Mouse (Mus musculus): ENCODE results near the gene Zzef1. TPM values are rescaled to one million over a fixed set of nuclear protein-coding genes. Genes with fewer than 3 reads are reported as not detected.

Gene Zzef1
- polyA plus RNA-seq, 2 experiments: 4.4 to 5.1 TPM

DNA sequence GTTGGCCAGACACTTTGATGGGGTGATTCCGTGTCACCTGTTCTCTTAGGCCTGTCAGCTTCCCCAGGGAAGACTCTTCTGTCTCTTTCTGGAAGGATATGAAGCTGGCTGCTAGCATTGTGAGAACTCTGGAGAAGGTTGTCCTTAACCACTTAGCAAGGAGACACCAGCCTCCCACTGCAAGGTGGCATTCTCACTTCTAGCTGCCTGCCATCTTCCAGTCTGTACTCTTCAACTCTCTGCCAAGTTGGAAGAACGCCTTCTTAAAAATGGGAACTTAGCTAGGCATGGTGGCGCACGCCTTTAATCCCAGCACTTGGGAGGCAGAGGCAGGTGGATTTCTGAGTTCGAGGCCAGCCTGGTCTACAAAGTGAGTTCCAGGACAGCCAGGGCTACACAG lies 17.7 kb downstream of the Zzef1 start:
- Histone ChIP-seq H3K4me3 (ENCODE audit: insufficient read depth in 1 of 2, low read depth in 2 of 2, low read length in 2 of 2) (no peak overlapping the region), H3K36me3 (replicated peaks; ENCODE audit: control insufficient read depth, insufficient read depth, low read depth) (no peaks in the 10 kb centered on the region), H3K27me3 (ENCODE audit: control insufficient read depth, insufficient read depth, low read length) (no peaks in the 10 kb centered on the region), H3K27ac (no peak overlapping the region), H3K4me2 (ENCODE audit: low read depth) (no peak overlapping the region), H3K9me3 (ENCODE audit: control insufficient read depth, low read length) (no peaks in the 10 kb centered on the region), H3K4me1 (replicated peaks; ENCODE audit: control insufficient read depth in 2 of 2, insufficient read depth in 2 of 2, low read length in 1 of 2) (no peaks in the 10 kb centered on the region), H3K9ac (replicated peaks) (no peak overlapping the region)
- ATAC-seq (ENCODE audit: insufficient read depth): no peak
- no peak for DNase-seq (ENCODE audit: low read depth in 3 of 3, low spot score in 3 of 3)
- WGBS (ENCODE audit: insufficient replicate concordance): 83% methylated on average over 5 of the region's 5 CpGs
- no peak for TF ChIP-seq EP300 (IDR thresholded peaks at IDR 0.05; ENCODE audit: low read depth)
- TF ChIP-seq CTCF (IDR thresholded peaks at IDR 0.05; ENCODE audit: low read depth): no peak

- 71% methylated on average over 2 of the region's 2 CpGs for WGBS (ENCODE audit: insufficient replicate concordance)
- ATAC-seq (ENCODE audit: insufficient read depth) (no peak), DNase-seq (ENCODE audit: low read depth in 3 of 3, low spot score in 3 of 3) (no peak)
- no peak overlapping the region for H3K4me3 ChIP-seq (ENCODE audit: insufficient read depth in 1 of 2, low read depth in 2 of 2, low read length in 2 of 2)
- H3K4me2 ChIP-seq (ENCODE audit: low read depth): no peak overlapping the region
- no peaks in the 10 kb centered on the region for H3K4me1 ChIP-seq (replicated peaks; ENCODE audit: control insufficient read depth in 2 of 2, insufficient read depth in 2 of 2, low read length in 1 of 2)
- H3K36me3 ChIP-seq (replicated peaks; ENCODE audit: control insufficient read depth, insufficient read depth, low read depth): peaks cover 4% of the 10 kb centered on the region; the same call in 1 of the 2 replicates
- no peak overlapping the region for H3K9ac ChIP-seq (replicated peaks)
- H3K27ac ChIP-seq: no peak overlapping the region
- TF ChIP-seq EP300 (IDR thresholded peaks at IDR 0.05; ENCODE audit: low read depth) (no peak), CTCF (IDR thresholded peaks at IDR 0.05; ENCODE audit: low read depth) (peak; percentile 51)
- H3K27me3 ChIP-seq (ENCODE audit: control insufficient read depth, insufficient read depth, low read length): no peaks in the 10 kb centered on the region
- no peaks in the 10 kb centered on the region for H3K9me3 ChIP-seq (ENCODE audit: control insufficient read depth, low read length)
These were observed 18.2 kb downstream of the Zzef1 start for GRCm38 (mm10) chr11:72814188-72814587.

DNA sequence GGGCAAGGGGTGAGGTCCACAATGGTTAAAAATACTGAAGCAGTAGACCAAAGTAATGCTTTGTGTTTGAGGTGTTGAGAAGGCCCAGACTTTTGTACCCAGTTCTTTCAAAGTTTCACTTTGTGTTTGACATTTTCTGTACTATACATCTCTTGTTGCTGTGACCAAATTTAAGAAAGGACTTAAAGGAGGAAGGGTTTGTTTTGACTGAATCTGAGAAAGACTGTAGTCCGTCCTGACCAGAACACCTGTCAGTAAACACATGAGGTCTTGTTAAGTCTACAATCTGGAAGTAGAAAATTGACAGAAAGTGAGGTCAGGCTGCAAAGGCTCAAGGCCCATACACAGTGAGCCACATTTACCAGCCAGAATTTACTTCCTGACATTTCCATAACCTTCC lies 20.8 kb downstream of the Zzef1 start:
- ATAC-seq (ENCODE audit: insufficient read depth) (no peak), DNase-seq (ENCODE audit: low read depth in 3 of 3, low spot score in 3 of 3) (no peak)
- Histone ChIP-seq H3K27ac (no peak overlapping the region), H3K9me3 (ENCODE audit: control insufficient read depth, low read length) (no peaks in the 10 kb centered on the region), H3K4me3 (ENCODE audit: insufficient read depth in 1 of 2, low read depth in 2 of 2, low read length in 2 of 2) (no peak overlapping the region), H3K4me2 (ENCODE audit: low read depth) (no peak overlapping the region), H3K9ac (replicated peaks) (no peak overlapping the region), H3K4me1 (replicated peaks; ENCODE audit: control insufficient read depth in 2 of 2, insufficient read depth in 2 of 2, low read length in 1 of 2) (no peaks in the 10 kb centered on the region), H3K36me3 (replicated peaks; ENCODE audit: control insufficient read depth, insufficient read depth, low read depth) (peaks cover 6% of the 10 kb centered on the region; the same call in 1 of the 2 replicates), H3K27me3 (ENCODE audit: control insufficient read depth, insufficient read depth, low read length) (no peaks in the 10 kb centered on the region)
- TF ChIP-seq CTCF (IDR thresholded peaks at IDR 0.05; ENCODE audit: low read depth) (no peak), EP300 (IDR thresholded peaks at IDR 0.05; ENCODE audit: low read depth) (no peak)
- 63% methylated on average over 1 of the region's 1 CpGs for WGBS (ENCODE audit: insufficient replicate concordance)

DNA sequence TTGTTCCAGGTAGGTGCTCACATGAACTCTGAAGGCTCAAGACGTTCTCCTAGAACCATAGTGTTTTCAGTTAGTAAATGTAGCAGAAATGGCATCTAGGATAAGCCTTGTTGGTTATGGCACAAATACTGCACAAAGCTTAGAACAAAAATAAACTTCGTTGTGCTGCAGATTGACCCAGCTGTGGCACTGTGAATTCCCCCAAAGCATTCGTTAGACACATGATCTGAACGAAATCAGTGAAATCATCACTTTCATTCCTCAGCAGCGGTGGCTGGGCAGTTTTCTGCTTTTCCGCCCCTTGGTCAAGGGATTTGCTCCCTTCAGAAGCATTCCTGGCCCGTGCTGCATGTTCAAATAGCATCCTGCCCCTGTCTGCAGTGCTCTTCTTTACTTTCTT lies 22.0 kb downstream of the Zzef1 start:
- Histone ChIP-seq H3K4me2 (ENCODE audit: low read depth) (no peak overlapping the region), H3K36me3 (replicated peaks; ENCODE audit: control insufficient read depth, insufficient read depth, low read depth) (peaks cover 6% of the 10 kb centered on the region; the same call in 1 of the 2 replicates), H3K9ac (replicated peaks) (no peak overlapping the region), H3K27ac (no peak overlapping the region), H3K9me3 (ENCODE audit: control insufficient read depth, low read length) (no peaks in the 10 kb centered on the region), H3K4me1 (replicated peaks; ENCODE audit: control insufficient read depth in 2 of 2, insufficient read depth in 2 of 2, low read length in 1 of 2) (no peaks in the 10 kb centered on the region), H3K27me3 (ENCODE audit: control insufficient read depth, insufficient read depth, low read length) (no peaks in the 10 kb centered on the region), H3K4me3 (ENCODE audit: insufficient read depth in 1 of 2, low read depth in 2 of 2, low read length in 2 of 2) (no peak overlapping the region)
- DNase-seq (ENCODE audit: low read depth in 3 of 3, low spot score in 3 of 3) (no peak), ATAC-seq (ENCODE audit: insufficient read depth) (no peak)
- WGBS (ENCODE audit: insufficient replicate concordance): 78% methylated on average over 7 of the region's 7 CpGs
- no peak for TF ChIP-seq CTCF (IDR thresholded peaks at IDR 0.05; ENCODE audit: low read depth)
- no peak for TF ChIP-seq EP300 (IDR thresholded peaks at IDR 0.05; ENCODE audit: low read depth)

DNA sequence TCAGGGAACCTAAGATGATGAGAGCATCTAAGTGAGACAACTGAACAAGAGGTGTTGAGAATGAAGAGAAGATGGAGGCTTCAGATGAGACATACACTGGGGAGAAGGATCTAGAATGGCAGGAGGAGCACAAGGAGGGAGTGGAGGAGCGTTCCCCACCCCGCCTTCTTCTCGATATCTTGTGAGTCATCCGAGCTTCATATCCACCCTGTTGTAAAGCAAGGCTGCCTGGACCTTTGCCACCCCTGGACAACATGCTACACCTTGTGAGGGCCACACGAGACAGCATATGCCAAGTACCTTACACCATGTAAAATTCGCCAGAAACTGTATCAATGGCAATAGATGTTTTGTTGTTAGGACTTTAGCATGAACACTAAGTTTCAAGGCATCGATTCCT lies 25.0 kb downstream of the Zzef1 start:
- H3K36me3 ChIP-seq (replicated peaks; ENCODE audit: control insufficient read depth, insufficient read depth, low read depth): peaks cover 11% of the 10 kb centered on the region
- no peak for ATAC-seq (ENCODE audit: insufficient read depth)

More for the DNA sequence above, 25.0 kb downstream of the Zzef1 start:
- Histone ChIP-seq H3K9me3 (ENCODE audit: control insufficient read depth, low read length) (no peaks in the 10 kb centered on the region), H3K27me3 (ENCODE audit: control insufficient read depth, insufficient read depth, low read length) (no peaks in the 10 kb centered on the region), H3K4me2 (ENCODE audit: low read depth) (no peak overlapping the region), H3K4me1 (replicated peaks; ENCODE audit: control insufficient read depth in 2 of 2, insufficient read depth in 2 of 2, low read length in 1 of 2) (no peaks in the 10 kb centered on the region), H3K27ac (no peak overlapping the region), H3K9ac (replicated peaks) (no peak overlapping the region), H3K4me3 (ENCODE audit: insufficient read depth in 1 of 2, low read depth in 2 of 2, low read length in 2 of 2) (no peak overlapping the region)
- DNase-seq (ENCODE audit: low read depth in 3 of 3, low spot score in 3 of 3): no peak
- no peak for TF ChIP-seq EP300 (IDR thresholded peaks at IDR 0.05; ENCODE audit: low read depth)
- no peak for TF ChIP-seq CTCF (IDR thresholded peaks at IDR 0.05; ENCODE audit: low read depth)
- WGBS (ENCODE audit: insufficient replicate concordance): 75% methylated on average over 7 of the region's 7 CpGs

Data from liver, embryonic 14.5 days (tissue).